14 mouse cellular contexts compared by ENCODE assay signal in genomic region chr6:144648124-144648591, GRCm38 (mm10).
A peak's percentile ranks its signal among the peaks of the same experiment; 100 is the strongest.
DNase-seq lines count a peak whose midpoint lies in the region; ATAC-seq and TF ChIP-seq lines count a peak whose summit lies in the region.
"Had no signal": no experiment of that assay in that cellular context is flagged by ENCODE, and none has a peak within 500 bp of the region (broad histone marks: within the 10 kb centered on the region; RNA-seq: fewer than 3 reads in every experiment).

No protein-coding gene starts in this region.

- TF ChIP-seq CTCF in liver, postnatal 0 days (IDR thresholded peaks at IDR 0.05; ENCODE audit: low read depth), result no peak

- no peak overlapping the region for H3K9ac ChIP-seq in heart, embryonic 12.5 days
- H3K9ac ChIP-seq in liver, embryonic 16.5 days (ENCODE audit: low read depth, low read length), result no peak overlapping the region
- H3K9ac ChIP-seq in liver, postnatal 0 days (replicated peaks), result no peak overlapping the region
- H3K9ac ChIP-seq: hindbrain, embryonic 13.5 days had no signal

- ATAC-seq in heart, embryonic 12.5 days (ENCODE audit: insufficient number of reproducible peaks, low FRiP score), result 0 out of 2 replicates have a peak, but pooled peaks have one; percentile 55
- peak; percentile 57; the same call in 1 of the 2 replicates for ATAC-seq in liver, embryonic 16.5 days (ENCODE audit: low read depth)
- no peak for ATAC-seq in liver, postnatal 0 days

- H3K4me2 ChIP-seq in heart, embryonic 12.5 days, result no peak overlapping the region
- H3K4me2 ChIP-seq in liver, embryonic 16.5 days (ENCODE audit: low read depth, low read length), result no peak overlapping the region
- no peak overlapping the region for H3K4me2 ChIP-seq in liver, postnatal 0 days (ENCODE audit: low read depth, low read length)
- H3K4me2 ChIP-seq: hindbrain, embryonic 13.5 days had no signal

- no peaks in the 10 kb centered on the region for H3K27me3 ChIP-seq in heart, embryonic 12.5 days (replicated peaks)
- no peaks in the 10 kb centered on the region for H3K27me3 ChIP-seq in liver, embryonic 16.5 days (ENCODE audit: control insufficient read depth, insufficient read depth, low read depth, low read length)
- no peaks in the 10 kb centered on the region for H3K27me3 ChIP-seq in liver, postnatal 0 days (ENCODE audit: insufficient read depth, low read length)
- H3K27me3 ChIP-seq: hindbrain, embryonic 13.5 days had no signal

- H3K4me1 ChIP-seq in heart, embryonic 12.5 days (replicated peaks), result peaks cover 15% of the 10 kb centered on the region
- H3K4me1 ChIP-seq in liver, embryonic 16.5 days (ENCODE audit: control insufficient read depth, low read depth, low read length), result no peaks in the 10 kb centered on the region; the same call in 1 of the 2 replicates
- peaks cover 10% of the 10 kb centered on the region for H3K4me1 ChIP-seq in liver, postnatal 0 days (ENCODE audit: insufficient read depth)

- no peaks in the 10 kb centered on the region for H3K36me3 ChIP-seq in heart, embryonic 12.5 days
- no peaks in the 10 kb centered on the region for H3K36me3 ChIP-seq in liver, embryonic 16.5 days (ENCODE audit: control insufficient read depth, insufficient read depth)
- H3K36me3 ChIP-seq in liver, postnatal 0 days (replicated peaks; ENCODE audit: insufficient read depth, low read length), result no peaks in the 10 kb centered on the region
- H3K36me3 ChIP-seq: hindbrain, embryonic 13.5 days; midbrain, embryonic 10.5 days had no signal

- no peak overlapping the region for H3K27ac ChIP-seq in heart, embryonic 12.5 days (ENCODE audit: poor library complexity, severe bottlenecking)
- H3K27ac ChIP-seq in liver, embryonic 16.5 days (ENCODE audit: low read length), result no peak overlapping the region
- no peak overlapping the region for H3K27ac ChIP-seq in liver, postnatal 0 days (ENCODE audit: low read depth)
- H3K27ac ChIP-seq: hindbrain, embryonic 13.5 days had no signal

- 19% methylated on average over 4 of the region's 4 CpGs for WGBS in heart, embryonic 12.5 days
- 21% methylated on average over 4 of the region's 4 CpGs for WGBS in liver, embryonic 16.5 days (ENCODE audit: insufficient replicate concordance)
- 22% methylated on average over 4 of the region's 4 CpGs for WGBS in liver, postnatal 0 days (ENCODE audit: insufficient replicate concordance)

- intact Hi-C loops in heart, postnatal 10 days (cut with DNase I), result loop anchor here (5.0 kb wide), 1 partner anchor 169 kb away; no protein-coding TSS in a partner anchor

- DNase-seq in heart, postnatal 10 days, result no peak
- DNase-seq in liver, postnatal 0 days, result no peak
- peak; percentile 35 to 54 for DNase-seq in kidney, postnatal 4 days
- DNase-seq in adrenal gland, postnatal 25 days, result no peak
- no peak for DNase-seq in thymus, postnatal 4 days
- no peak for DNase-seq in frontal cortex, postnatal 25 days (ENCODE audit: low spot score in 2 of 2)
- DNase-seq: B cell, adult 2 months; cerebellum, postnatal 36 days; gastrocnemius, postnatal 25 days; right cerebral cortex, adult 18-20 months had no signal

- TF ChIP-seq EP300 in liver, postnatal 0 days (IDR thresholded peaks at IDR 0.05; ENCODE audit: low read depth), result no peak

- no peaks in the 10 kb centered on the region for H3K9me3 ChIP-seq in heart, embryonic 12.5 days (replicated peaks)
- no peaks in the 10 kb centered on the region for H3K9me3 ChIP-seq in liver, embryonic 16.5 days (replicated peaks; ENCODE audit: control insufficient read depth, low read length)
- H3K9me3 ChIP-seq in liver, postnatal 0 days (ENCODE audit: low read length), result no peaks in the 10 kb centered on the region
- H3K9me3 ChIP-seq: hindbrain, embryonic 13.5 days; midbrain, embryonic 10.5 days had no signal

- no peak overlapping the region for H3K4me3 ChIP-seq in heart, embryonic 12.5 days
- H3K4me3 ChIP-seq in liver, embryonic 16.5 days (ENCODE audit: low read depth, low read length), result no peak overlapping the region
- no peak overlapping the region for H3K4me3 ChIP-seq in liver, postnatal 0 days (ENCODE audit: low read depth, low read length)
- H3K4me3 ChIP-seq: hindbrain, embryonic 13.5 days; midbrain, embryonic 10.5 days had no signal

Comparison
In these comparisons a context has a peak if more than half of its experiments do, and no peak if none do; other contexts are left out.
1. DNase-seq: peak in kidney, postnatal 4 days (2 of 2); none in heart, postnatal 10 days (0 of 2), liver, postnatal 0 days (single experiment), adrenal gland, postnatal 25 days (single experiment), thymus, postnatal 4 days (single experiment) and frontal cortex, postnatal 25 days (0 of 2).